Mouse (Mus musculus) CH12.LX (cell line): ENCODE results near the gene Ubash3a. TPM values are rescaled to one million over a fixed set of nuclear protein-coding genes. Genes with fewer than 3 reads are reported as not detected.

Experiments
- DNase-seq: peaks from one replicate; pipeline ENCODE4 v3.0.0-alpha.2; 2013; ENCODE audit errors: extremely low read depth
- H3K27ac ChIP-seq: 2 replicates; pipeline ENCODE4 v1.5.1; 2012; ENCODE audit warnings: low read depth, mild to moderate bottlenecking, control low read depth, moderate library complexity; ENCODE audit not compliant: insufficient read depth
- H3K27me3 ChIP-seq: replicated peaks from 2 replicates; pipeline ENCODE3; 2012; ENCODE audit warnings: inconsistent platforms
- H3K36me3 ChIP-seq, 2 experiments: replicated peaks in 1 of 2; 2 replicates each; pipeline versions ENCODE3 to v1.6.1; 2012; ENCODE audit warnings: inconsistent platforms in 1 of 2, low read length in 1 of 2, mild to moderate bottlenecking in 1 of 2, mixed read lengths in 1 of 2, moderate library complexity in 1 of 2; ENCODE audit not compliant: control insufficient read depth in 1 of 2, insufficient read depth in 1 of 2
- H3K4me1 ChIP-seq, 2 experiments: 2 replicates each; pipeline ENCODE4 v1.6.1; 2012; ENCODE audit warnings: inconsistent platforms in 1 of 2, moderate library complexity in 1 of 2; ENCODE audit not compliant: insufficient read depth in 2 of 2, control insufficient read depth in 1 of 2
- H3K4me2 ChIP-seq: 2 replicates; pipeline ENCODE4 v1.6.1; 2012; ENCODE audit warnings: low read depth, mild to moderate bottlenecking, control low read depth; ENCODE audit not compliant: poor library complexity, insufficient read depth, severe bottlenecking
- H3K4me3 ChIP-seq, 3 experiments: fragments of 150-350 bp in 1 of 3; sonication (generic) in 1 of 3; replicated peaks in 1 of 3; 2 replicates each; pipeline versions ENCODE3 to v1.5.1; 2011 to 2012; ENCODE audit warnings: low read depth in 2 of 3, low read length in 2 of 3, mild to moderate bottlenecking in 2 of 3, moderate library complexity in 2 of 3, control low read depth in 1 of 3, improper control_type of control experiment in 1 of 3, inconsistent platforms in 1 of 3, mixed read lengths in 1 of 3; ENCODE audit not compliant: poor library complexity in 1 of 3
- H3K79me2 ChIP-seq: replicated peaks from 2 replicates; pipeline ENCODE4 v1.6.1; 2012; ENCODE audit warnings: mild to moderate bottlenecking, moderate library complexity; ENCODE audit not compliant: control insufficient read depth, poor library complexity, insufficient read depth, severe bottlenecking; ENCODE audit errors: extremely low read depth
- H3K9ac ChIP-seq: 2 replicates; pipeline ENCODE4 v1.6.1; 2012; ENCODE audit warnings: low read depth, mild to moderate bottlenecking, control low read depth, moderate library complexity; ENCODE audit not compliant: insufficient read depth
- H3K9me3 ChIP-seq: replicated peaks from 2 replicates; pipeline ENCODE3; 2012; ENCODE audit warnings: low read length, inconsistent platforms, mixed read lengths
- CTCF ChIP-seq, 2 experiments: IDR thresholded peaks in 1 of 2; conservative IDR thresholded peaks in 1 of 2; 2 replicates each; pipeline ENCODE4 v1.5.1; 2011 to 2012; ENCODE audit warnings: low read depth in 2 of 2, low read length in 2 of 2, improper control_type of control experiment in 1 of 2, inconsistent platforms in 1 of 2, mild to moderate bottlenecking in 1 of 2, moderate library complexity in 1 of 2
- E2F4 ChIP-seq: IDR thresholded peaks from 2 replicates; pipeline ENCODE4 v1.6.1; 2011; ENCODE audit warnings: low read depth, low read length, improper control_type of control experiment; ENCODE audit not compliant: insufficient replicate concordance
- ELF1 ChIP-seq: IDR thresholded peaks from 2 replicates; pipeline ENCODE4 v1.6.1; 2014; ENCODE audit warnings: low read depth, mild to moderate bottlenecking, inconsistent platforms, low read length, improper control_type of control experiment
- EP300 ChIP-seq: IDR thresholded peaks from 2 replicates; pipeline ENCODE4 v1.6.1; 2011; ENCODE audit warnings: low read length, improper control_type of control experiment
- ETS1 ChIP-seq: conservative IDR thresholded peaks from 2 replicates; pipeline ENCODE4 v1.6.1; 2012; ENCODE audit warnings: low read depth, mild to moderate bottlenecking, inconsistent platforms, low read length, improper control_type of control experiment, moderate library complexity
- JUND ChIP-seq: conservative IDR thresholded peaks from 2 replicates; pipeline ENCODE4 v1.6.1; 2011; ENCODE audit warnings: low read depth, low read length, improper control_type of control experiment
- MAX ChIP-seq: IDR thresholded peaks from 2 replicates; pipeline ENCODE4 v1.6.1; 2011; ENCODE audit warnings: low read length, improper control_type of control experiment
- MAZ ChIP-seq: IDR thresholded peaks from 2 replicates; pipeline ENCODE4 v1.6.1; 2012; ENCODE audit warnings: low read depth, mild to moderate bottlenecking, inconsistent platforms, low read length, improper control_type of control experiment, moderate library complexity
- MXI1 ChIP-seq: IDR thresholded peaks from 2 replicates; pipeline ENCODE4 v1.6.1; 2011; ENCODE audit warnings: mild to moderate bottlenecking, low read depth, low read length, improper control_type of control experiment
- PAX5 ChIP-seq: IDR thresholded peaks from 2 replicates; pipeline ENCODE4 v1.6.1; 2012; ENCODE audit warnings: low read length, inconsistent platforms, mixed read lengths
- RCOR1 ChIP-seq: conservative IDR thresholded peaks from 2 replicates; pipeline ENCODE4 v1.6.1; 2012; ENCODE audit warnings: low read depth, mild to moderate bottlenecking, inconsistent platforms, low read length, improper control_type of control experiment
- SMC3 ChIP-seq: IDR thresholded peaks from 2 replicates; pipeline ENCODE4 v1.6.1; 2011; ENCODE audit warnings: low read depth, low read length, improper control_type of control experiment
- TCF12 ChIP-seq: IDR thresholded peaks from 2 replicates; pipeline ENCODE4 v1.6.1; 2014; ENCODE audit warnings: low read depth, mild to moderate bottlenecking, inconsistent platforms, low read length, improper control_type of control experiment
- UBTF ChIP-seq: IDR thresholded peaks from 2 replicates; pipeline ENCODE4 v1.6.1; 2012; ENCODE audit warnings: low read depth, mild to moderate bottlenecking, inconsistent platforms, low read length, improper control_type of control experiment, moderate library complexity
- ZC3H11A ChIP-seq: IDR thresholded peaks from 2 replicates; pipeline ENCODE4 v1.6.1; 2012; ENCODE audit warnings: low read depth, mild to moderate bottlenecking, inconsistent platforms, low read length, improper control_type of control experiment
- ZNF384 ChIP-seq: IDR thresholded peaks from 2 replicates; pipeline ENCODE4 v1.6.1; 2012; ENCODE audit warnings: low read depth, low read length, improper control_type of control experiment, inconsistent platforms
- dilution Hi-C: fragments of 300-500 bp; cut with MboI; formaldehyde crosslinking; loops from 2 replicates; pipeline ENCODE4 v1.14.3; 2020; ENCODE audit warnings: low sequenced_read_pairs; ENCODE audit not compliant: extremely low pct_unique_long_range_greater_than_20kb, extremely low pct_ligation_motif_present
- in situ Hi-C: fragments of 300-500 bp; cut with MboI; formaldehyde crosslinking; loops from 3 replicates; pipeline ENCODE4 v1.14.3; 2019; ENCODE audit warnings: low sequenced_read_pairs, low pct_ligation_motif_present, low pct_unique_long_range_greater_than_20kb, mixed read lengths
- polyA plus RNA-seq: library from polyadenylated mRNA; unstranded; fragments of >175 nt; gene quantifications from 2 replicates; pipeline ENCODE4 v1.2.1, GENCODE M21; 2012; ENCODE audit warnings: low read depth; ENCODE audit not compliant: insufficient read length
- total RNA-seq, 2 experiments: library from RNA; depleted of rRNA; stranded (reverse); fragments of 300-350 nt in 1 of 2; fragments of >200 nt in 1 of 2; gene quantifications; 2 replicates each; pipeline ENCODE4 v1.2.3; 2012 to 2014

Ubash3a gene
- total and polyA plus RNA-seq, 3 experiments, result 0.08 to 0.17 TPM; not detected in 1

DNA sequence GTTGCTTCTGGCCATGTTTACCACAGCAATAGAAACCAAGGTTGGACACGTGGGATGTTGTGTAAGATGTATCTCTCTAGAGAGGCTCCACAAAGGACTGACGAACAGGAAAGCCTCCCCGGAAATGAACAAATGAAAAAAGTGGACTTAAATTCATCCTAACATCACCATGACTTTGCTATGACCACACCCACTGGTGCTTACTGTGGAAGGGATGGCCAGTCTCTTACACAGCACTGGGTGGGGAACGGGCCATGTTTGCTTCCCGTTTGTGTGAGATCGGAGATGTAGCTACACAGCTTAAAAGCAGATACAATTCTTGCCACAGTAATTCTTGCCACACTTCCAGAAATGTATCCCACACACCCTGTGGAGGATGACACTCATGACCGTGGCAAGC, 11.4 kb upstream of the Ubash3a start:
- Histone ChIP-seq H3K27ac (no peak overlapping the region), H3K27me3 (peaks cover 7% of the 10 kb centered on the region), H3K9me3 (no peaks in the 10 kb centered on the region), H3K79me2 (no peaks in the 10 kb centered on the region), H3K4me1 (peaks cover 7 to 27% of the 10 kb centered on the region in 2 experiments; a peak in 2 of 4 replicates), H3K4me2 (no peak overlapping the region), H3K36me3 (no peaks in the 10 kb centered on the region)
- DNase-seq, result no peak
- dilution Hi-C loops, result no loop called here
- no peak for TF ChIP-seq TCF12
- TF ChIP-seq E2F4, result no peak
- TF ChIP-seq CTCF (conservative IDR thresholded peaks at IDR 0.05 in 1 of 2, IDR thresholded peaks at IDR 0.05 in 1 of 2; ENCODE audit: low read depth in 2 of 2, low read length in 2 of 2), result no peak
- TF ChIP-seq UBTF, result no peak
- no peak for TF ChIP-seq ZNF384
- TF ChIP-seq, all 38 proteins: peak for 0
- in situ Hi-C loops, result no loop called here
- Histone ChIP-seq H3K9ac (no peak overlapping the region), H3K4me3 (no peak overlapping the region)

DNA sequence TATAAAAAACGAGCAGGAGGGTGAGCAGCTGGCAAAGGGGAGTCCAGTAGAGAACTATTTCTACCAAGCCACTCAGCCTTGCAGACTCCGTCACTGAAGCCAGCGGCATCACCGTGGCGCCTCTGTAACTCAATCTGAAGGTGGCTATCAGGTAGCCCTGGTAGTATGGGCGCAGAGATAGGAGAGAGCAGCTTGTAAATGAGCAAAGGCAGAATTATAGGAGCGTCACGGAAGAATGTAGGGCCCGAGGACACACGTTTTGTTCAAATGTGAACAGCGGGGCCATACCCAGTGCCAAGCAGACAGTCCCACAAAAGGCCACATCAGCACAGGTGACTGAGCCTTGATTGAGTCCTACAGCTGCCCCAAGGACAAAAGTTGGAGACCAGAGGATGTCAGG, 8.8 kb upstream of the Ubash3a start, which contains the start of gene Tmprss3:
Gene Tmprss3 (minus strand): TSS at position 101 of the 400 bp plus-strand sequence.
- Histone ChIP-seq H3K79me2 (no peaks in the 10 kb centered on the region), H3K9ac (no peak within 1 kb of the TSS), H3K36me3 (no peaks in the 10 kb centered on the region), H3K4me2 (no peak within 1 kb of the TSS), H3K9me3 (no peaks in the 10 kb centered on the region), H3K27ac (no peak within 1 kb of the TSS), H3K27me3 (peaks cover 7% of the 10 kb centered on the region), H3K4me1 (peaks cover 4 to 17% of the 10 kb centered on the region in 2 experiments), H3K4me3 (no peak within 1 kb of the TSS)
- TF ChIP-seq SMC3, result no peak
- TF ChIP-seq TCF12, result no peak
- TF ChIP-seq ETS1, result no peak
- TF ChIP-seq MXI1, result no peak
- TF ChIP-seq RCOR1, result no peak
- no peak for TF ChIP-seq PAX5
- TF ChIP-seq ZC3H11A, result no peak
- TF ChIP-seq ELF1, result no peak
- no peak for TF ChIP-seq E2F4
- no peak for TF ChIP-seq JUND
- no peak for TF ChIP-seq MAX
- TF ChIP-seq MAZ, result no peak
- no peak for TF ChIP-seq EP300
- dilution Hi-C loops, result no loop called here
- in situ Hi-C loops, result no loop called here
- no peak for DNase-seq
